Mouse (Mus musculus) ES-Bruce4 (cell line): ENCODE measurements around the gene Fam107a.

Source experiments
- CTCF ChIP-seq: IDR thresholded peaks from one replicate; pipeline ENCODE4 v1.8.1; 2011; ENCODE audit warnings: low read depth, low read length
- EP300 ChIP-seq: IDR thresholded peaks from 2 replicates; pipeline ENCODE4 v1.6.1; 2011; ENCODE audit warnings: low read depth, low read length; ENCODE audit not compliant: insufficient read depth
- POLR2A ChIP-seq: IDR thresholded peaks from one replicate; pipeline ENCODE4 v1.8.1; 2011; ENCODE audit warnings: low read length; ENCODE audit not compliant: insufficient read depth

GRCm38 (mm10) chr14:8334511-8334910, 16.7 kb upstream of the Fam107a start:
- TF ChIP-seq CTCF: no peak
- no peak for TF ChIP-seq POLR2A
- TF ChIP-seq EP300: no peak
